Mouse (Mus musculus) fibroblast of lung, adult 2 months (primary cell): ENCODE data around the gene Cyb5d1.
A peak's percentile ranks its signal among the peaks of the same experiment; 100 is the strongest.

Experiments
- DNase-seq: peaks from one replicate; pipeline ENCODE4 v3.0.0-alpha.2; 2011; ENCODE audit warnings: low read depth

The Cyb5d1 gene

DNA sequence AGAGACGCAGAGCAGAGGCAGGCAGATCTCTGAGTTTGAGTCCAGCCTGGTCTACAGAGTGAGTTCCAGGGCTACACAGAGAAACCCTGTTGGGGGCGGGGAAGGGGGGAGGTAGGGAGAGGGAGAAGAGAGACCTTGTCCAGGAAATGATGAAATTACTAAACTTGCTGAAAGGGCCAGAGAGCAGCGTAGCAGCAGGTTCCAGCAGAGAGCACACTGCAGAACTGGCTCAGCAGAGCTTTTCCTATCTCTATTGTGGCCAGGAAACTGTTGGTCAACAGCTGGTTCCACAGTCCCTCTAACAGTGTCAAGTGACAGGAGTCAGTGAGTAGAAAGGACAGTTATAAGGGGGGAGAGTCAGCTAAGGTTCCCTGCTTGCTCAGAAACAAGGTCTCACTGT is 15.8 kb downstream of the Cyb5d1 start:
- no peak for DNase-seq

DNA sequence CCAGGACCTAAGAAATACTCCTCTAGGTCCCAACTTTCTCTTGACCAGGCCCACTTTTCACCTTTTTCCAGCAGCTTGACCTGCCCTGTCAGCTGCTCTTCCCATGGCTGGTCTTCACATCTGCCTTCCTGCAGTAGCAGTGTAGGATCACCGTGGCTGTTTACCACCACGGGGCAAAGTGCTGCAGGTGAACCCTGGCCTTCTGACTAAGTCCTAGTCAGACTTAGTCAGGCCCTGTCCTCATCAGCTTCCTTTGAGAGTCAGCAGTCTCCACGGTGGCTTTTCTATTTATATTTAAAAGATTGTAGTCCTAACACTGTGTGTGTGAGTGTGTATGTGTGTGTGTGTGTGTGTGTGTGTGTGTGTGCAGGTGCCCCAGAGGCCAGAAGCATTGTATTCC is 17.7 kb downstream of the Cyb5d1 start:
- no peak for DNase-seq

DNA sequence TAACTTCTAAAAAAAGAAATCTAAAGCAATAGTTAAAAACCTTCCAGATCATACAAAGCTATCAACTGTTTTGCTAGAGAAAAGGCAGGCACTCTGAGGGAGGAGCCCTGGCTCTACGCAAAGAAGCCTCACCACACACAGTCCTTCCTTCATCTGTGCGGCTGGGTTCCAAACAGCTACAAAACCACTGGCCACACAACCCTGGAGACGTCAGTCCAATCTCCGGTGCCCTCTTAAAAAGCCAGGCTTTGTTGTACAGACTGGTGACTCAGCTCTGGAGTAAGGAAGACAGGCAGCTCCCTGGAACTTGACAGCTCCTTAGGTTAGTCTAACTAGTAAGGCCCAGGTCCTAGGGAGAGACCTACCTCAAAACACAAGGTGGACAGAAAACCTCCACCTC is 19.8 kb downstream of the Cyb5d1 start:
- no peak for DNase-seq

DNA sequence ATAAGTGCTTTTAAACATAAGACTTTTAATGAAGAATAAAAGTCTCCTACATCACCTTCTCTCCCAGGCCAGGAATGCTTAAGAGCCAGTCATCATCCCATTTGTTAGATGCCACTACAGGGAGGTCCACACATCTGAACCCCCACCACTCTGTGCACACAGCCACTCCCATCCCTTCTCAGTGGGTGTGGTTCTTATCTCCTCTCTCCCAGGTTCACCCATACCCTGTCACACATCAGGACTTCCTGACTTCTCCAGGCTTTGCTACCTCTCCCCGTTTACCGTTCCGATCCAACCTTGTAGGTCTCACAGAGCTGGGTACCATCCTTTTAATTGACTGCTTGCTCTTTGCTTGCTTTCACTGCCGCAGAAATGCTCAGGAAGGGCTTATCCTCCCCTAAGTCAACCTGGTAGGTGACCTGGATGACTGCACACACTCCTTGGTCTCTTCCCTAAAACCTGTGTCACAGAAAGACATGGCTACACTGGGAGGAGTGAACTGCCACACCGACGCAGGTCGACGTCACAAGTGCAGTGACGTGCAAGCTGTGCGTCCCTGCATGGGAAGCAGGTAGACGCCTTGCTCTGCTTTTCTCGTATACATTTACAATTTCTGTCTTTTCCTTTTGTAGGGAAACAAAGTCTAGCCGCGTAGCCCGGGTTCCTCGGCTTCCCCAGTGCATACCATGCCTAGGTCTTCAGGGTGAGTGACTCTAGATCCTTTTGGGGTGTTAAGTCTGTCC is 22.0 kb downstream of the Cyb5d1 start:
- DNase-seq: no peak

DNA sequence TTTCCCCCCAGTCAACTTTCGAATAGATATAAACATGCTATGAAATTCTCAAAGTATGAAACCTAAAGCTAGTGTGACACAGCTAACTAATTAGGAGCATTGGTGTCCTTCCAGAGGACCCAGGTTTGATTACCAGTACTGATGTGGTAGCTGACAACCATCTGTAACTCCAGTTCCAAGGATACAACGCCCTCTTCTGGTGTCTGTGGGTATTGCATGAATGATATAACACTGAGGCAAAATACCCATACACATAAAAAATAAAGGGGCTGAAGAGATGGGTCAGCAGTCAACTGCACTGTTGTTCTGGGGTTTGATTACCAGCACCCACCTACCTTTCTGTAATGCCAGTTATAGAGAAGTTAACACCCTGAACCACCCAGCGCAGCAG is 22.7 kb downstream of the Cyb5d1 start:
- DNase-seq: no peak

DNA sequence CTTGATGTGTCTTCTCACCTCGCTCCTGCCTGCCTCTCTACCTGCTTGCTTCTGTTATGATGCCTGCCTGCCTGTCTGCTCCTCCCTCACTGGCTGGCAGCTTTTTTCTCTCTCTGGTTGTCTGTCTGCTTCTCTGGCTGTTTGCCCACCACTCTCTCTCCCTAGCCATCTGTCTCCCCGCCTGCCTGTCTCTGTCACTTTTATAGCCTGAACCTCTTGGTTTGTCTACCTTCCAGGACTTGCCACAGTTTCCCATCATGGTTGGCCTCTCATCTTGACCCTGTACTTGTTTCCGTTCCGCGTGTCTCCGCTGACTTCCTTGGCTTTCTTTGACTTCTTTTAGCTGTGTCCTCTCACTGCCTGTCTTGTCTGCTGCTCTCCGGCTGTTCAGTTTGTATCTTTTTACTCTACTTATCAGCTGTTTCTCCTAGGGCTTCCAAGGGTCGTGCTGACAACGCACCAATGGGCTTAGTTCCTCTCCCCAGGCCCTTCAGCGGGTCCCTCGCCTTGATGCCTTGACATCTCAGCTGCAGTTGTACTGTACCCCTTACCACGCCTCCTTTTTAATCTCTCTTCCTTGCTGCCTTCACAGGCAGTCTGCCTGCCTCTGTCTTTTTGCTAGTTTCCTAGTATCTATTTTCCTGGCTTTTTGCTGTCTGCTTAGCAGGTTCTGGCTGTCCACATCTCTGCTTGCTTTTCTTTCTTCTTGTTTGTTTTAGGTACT is 23.2 kb downstream of the Cyb5d1 start:
- DNase-seq: no peak

DNA sequence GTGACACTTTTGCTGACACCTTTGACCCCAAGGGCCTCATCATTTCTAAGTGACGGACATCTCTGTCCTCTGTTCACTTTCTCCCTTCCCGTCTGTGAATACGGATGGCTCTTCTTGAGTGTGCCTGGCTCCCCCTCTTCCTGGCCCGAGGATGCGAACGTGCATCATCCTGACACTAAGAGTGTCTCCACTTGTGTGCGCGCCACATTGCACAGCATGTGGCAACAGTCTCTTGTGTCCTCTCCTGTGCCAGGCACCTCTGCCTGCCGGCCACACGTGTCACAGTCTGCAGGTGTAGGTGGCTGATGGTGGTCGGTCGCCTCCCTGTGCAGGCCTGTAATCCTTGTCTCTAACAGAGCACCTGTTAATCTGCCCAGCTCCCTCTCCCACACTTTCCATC is 23.8 kb downstream of the Cyb5d1 start:
- no peak for DNase-seq

DNA sequence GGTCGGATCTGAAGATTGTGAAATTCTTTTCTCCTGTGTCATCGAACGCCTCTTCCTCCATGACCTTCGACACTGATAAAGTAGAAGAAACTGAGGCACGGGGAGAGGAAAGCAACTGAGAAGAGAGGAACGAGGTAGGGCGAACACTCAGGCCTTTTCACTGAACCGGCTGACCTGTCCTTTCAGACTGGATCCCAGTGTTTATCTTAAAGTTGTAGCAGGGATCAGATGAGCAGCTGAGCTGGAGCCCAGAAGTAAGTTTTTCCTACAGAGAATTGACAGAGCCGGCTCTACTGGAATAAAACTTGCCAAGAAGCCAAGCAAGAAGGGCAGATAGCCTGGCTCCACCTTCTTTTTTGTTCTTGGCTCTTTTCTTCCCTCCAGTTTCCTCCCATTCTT is 24.6 kb downstream of the Cyb5d1 start:
- no peak for DNase-seq

DNA sequence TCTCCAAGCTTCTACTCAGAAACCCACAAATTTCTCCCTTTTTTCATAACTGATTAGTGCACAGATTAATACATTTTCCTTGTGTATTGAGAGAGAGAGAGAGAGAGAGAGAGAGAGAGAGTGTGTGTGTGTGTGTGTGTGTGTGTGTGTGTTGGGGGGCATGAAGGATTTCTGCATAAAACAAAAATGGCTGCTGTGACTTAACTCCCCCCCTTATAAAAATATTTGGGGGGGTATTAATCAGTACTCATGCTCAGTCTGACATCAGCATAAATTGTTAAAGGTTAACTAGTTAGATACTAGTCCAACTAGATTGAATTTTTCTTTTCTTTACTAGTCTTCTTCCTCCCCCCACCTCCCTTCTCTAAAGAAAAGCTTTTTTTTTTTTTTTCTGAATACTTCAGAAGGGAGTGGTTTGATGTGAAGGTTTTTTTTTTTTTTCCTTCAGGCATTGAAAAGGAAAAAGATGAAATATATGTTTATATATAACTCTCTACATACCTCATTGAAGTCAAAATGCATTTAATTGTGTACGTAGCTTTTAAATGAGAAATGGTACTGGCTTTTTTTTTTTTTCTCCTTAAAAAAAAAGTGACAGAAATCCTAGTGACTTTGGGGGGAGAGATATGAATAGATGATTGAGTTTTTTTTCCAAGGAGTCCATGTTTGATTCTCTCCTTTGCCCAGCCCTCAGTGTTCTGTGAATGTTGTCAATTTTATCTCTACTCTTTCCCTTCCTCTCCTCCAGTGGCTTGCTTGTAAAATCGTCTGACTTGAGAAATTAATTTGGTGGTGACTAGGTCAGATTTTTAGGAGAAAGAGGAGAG is 25.2 kb downstream of the Cyb5d1 start:
- no peak for DNase-seq

DNA sequence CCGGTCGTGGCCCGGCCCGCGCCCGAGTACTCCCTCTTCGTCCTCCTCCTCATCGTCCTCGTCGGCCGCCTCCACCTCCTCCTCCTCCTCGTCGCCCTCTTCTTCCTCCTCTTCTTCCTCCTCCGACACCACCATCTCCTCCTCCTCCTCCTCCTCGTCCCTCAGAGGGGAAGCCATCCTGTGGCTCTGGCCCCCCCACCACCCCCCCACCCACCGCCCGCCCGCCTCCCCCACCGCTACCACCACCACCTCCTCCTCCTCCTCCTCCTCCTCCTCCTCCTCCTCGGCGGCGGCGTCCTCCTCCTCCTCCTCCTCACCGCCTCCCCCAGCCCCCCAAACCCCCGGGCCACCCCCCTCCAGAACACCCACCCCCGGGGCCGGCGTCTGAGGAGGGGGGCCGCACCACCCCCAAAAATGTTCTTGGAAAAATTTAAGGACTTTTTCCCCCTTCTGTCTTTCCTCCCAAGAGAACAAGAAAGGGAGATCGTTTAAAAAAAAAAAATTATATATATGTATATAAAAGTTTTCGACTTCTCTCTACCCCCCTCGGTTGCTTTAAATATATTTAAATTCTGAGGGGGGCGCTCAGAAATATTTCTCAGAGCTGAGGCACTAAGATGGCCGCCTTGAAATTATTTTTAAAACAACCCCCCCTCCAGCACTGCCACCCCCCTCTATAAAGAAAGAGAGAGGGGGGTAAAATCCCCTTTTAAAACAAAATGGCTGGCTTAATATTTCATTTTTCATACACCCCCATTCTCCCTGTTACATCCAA is 26.0 kb downstream of the Cyb5d1 start, which contains the start of gene Chd3:
Chd3 (minus strand) TSS at position 192 of the 775 bp plus-strand sequence.
- DNase-seq: no peak

DNA sequence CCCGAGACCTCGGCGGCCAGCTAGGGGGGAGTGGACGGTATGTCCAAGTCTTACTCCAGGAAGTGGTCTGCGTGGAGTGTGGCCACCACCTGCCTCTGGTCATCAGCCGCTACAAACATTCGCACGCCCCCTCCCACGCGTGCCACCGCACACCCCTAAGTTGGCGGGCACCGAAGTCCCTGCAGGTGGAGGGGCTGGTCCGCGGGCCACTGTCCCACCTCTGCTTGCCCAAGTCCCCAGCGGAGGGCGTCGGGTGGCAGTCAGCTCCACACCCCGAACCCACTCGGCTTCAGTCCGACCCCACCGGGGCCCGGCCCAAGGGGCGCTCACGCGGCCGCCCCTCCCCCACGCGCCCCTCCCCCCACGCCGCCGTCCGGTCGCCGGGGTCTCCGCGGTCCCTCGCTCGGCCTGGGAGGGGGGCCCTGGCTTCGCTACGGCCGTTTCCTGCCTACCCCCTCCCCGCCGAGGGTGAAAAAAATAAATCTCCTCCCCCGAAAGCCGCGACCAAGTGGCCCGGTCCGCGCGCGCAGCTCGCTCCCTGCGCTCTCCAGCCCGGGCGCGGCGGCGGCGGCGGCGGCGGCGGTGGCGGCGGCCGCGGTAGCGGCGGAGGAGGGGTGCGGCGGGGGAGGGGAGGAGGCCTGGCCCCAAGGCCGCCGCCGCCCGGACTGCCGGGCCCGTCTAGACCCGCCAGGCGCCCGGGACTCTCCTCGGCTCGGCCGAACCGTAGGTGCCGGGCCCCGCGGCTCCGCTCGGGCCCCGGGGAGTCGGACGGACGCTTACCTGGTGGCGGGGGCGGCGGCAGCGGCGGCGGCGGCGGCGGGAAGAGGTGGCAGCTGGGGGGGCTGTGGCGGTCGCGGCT is 26.8 kb downstream of the Cyb5d1 start:
- DNase-seq: no peak

DNA sequence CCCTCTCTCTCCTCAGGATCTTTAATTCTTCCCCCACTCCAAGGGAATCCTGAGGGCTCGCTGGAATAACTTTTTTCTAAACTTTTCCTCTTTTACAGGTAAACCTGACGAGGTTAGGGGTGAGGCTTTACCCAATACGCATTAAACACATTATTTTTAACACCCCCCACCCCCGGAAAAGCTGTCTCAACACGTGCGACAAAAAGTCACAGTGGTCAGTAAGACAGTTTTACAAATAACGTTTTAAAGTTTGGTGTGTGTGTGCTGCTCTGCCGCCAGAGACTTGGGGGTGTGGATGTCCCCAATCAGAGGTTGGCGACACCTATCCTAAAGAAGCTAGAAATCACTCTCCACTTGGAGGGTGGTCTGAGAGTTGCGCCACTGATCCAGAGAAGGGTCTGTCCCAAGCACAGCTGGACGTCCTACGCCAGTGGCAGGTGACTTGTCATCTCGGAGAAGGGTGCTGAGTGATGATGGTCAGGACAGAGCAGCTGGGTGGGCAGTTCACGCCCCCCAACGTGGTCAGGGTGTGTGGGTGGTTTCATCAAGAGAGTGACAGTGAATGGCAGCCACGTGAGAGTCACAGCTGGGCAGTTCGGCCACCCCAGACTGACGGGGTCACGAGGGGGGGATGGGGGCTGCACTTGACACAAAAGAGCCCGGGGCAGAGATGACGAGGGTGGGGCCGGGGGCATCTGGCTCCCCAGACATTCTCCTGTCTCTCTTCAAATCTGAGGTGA is 27.6 kb downstream of the Cyb5d1 start:
- DNase-seq: no peak

DNA sequence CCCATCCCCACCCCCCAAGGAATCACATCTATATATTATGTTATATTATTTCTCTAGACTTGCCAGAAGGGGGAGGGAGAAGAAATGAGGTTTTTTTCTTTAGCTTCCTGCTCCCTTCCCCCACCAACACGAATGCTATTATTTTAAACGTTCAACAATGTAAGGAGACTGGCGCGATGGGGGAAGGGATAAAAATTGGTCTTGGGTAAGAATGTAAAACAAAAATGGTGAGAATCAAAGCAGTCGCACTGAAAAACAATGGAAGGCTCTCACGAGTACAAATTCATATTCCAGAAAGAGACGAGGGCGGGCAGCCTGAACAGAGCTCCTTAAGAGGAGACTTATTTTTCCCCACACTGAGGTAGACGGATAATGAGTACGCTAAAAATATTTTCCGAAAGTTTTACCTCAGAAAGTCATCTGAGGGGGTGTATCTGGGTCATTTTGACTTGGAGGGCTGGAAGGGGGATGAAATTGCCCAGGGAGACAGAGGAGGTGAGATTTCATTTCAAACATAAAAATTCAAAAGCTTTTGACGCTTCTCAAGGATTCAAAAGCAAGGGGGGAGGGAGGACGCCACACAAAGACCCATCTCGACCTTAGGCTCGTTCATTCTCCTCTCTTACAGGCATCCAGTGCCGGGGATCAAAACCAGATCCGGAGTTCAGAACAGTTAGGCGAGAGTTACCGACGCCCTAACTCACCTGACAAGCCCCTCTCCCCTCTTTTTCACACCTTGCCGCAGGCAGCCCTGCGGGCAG is 28.4 kb downstream of the Cyb5d1 start:
- no peak for DNase-seq

DNA sequence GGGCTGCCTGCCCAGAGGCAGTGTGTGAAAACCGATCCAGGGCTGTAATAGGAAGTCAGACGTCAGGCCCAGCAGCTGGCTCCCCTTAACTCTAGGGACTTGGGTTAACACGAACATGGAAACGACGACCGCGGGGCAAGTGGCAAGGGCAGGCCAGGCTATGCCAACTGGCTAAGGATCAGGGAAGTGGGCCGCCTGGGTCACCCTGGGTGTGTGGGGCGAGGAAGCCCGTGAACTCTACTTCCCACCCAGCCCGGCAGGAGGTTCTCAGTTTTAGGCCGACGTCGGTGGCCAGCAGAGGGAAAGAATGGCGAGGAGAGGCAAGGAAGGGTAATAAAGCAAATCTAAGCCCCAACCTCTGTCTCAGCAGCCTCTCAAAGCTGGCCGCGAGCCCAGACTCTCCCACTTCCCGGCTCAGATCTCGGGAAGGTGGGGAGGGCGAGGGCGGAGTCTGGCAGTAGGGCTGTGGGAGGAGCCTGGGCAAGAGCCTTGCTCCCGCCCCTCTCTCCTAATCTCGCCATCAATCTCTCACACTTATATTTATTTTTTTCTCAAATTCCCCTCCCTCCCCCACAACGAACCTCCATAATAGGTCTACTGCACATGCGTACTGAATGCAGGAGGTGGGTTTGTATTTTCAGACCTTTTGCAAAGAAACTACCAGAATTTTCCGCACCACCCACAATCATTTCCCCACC is 29.1 kb downstream of the Cyb5d1 start:
- peak; percentile 87 for DNase-seq

DNA sequence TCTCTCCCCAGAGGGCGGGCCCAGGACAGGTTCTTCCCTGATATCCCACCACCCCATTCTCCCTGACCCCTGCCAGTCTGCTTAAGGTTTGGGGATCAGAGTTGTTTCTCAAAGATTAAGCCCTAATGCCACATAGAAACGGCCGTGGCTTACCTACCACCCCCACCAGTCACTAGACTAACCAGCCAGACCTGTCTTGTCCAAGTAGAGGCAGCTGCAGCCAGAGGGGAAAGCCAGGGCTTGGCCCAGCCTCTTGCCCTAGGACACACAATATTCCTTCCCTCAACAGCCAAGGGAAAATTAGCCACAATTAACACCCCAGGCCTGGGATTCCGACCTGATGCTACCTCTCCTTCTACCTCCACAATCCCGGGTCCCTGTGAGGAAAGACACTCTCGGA is 29.7 kb downstream of the Cyb5d1 start:
- DNase-seq: no peak

DNA sequence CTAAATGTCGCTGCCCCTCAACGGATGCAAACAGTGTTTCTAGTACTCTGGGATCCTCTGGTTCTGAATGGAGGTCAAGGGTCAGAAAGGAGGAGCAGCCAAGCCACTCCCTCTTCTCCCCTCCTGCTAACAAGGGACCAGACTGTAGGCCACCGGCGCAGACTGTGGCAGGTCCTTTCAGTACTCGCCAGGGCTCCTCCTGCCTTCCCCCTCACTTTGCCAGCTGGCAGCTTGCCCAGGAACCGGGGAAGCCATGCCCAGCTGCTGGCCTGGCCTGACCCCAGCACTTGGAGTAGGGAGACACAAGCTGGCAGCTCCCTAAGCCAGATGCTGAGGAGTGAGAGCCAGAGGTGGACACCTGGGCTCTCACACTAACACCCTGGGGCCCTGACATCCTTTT is 30.5 kb downstream of the Cyb5d1 start:
- DNase-seq: peak; percentile 80

DNA sequence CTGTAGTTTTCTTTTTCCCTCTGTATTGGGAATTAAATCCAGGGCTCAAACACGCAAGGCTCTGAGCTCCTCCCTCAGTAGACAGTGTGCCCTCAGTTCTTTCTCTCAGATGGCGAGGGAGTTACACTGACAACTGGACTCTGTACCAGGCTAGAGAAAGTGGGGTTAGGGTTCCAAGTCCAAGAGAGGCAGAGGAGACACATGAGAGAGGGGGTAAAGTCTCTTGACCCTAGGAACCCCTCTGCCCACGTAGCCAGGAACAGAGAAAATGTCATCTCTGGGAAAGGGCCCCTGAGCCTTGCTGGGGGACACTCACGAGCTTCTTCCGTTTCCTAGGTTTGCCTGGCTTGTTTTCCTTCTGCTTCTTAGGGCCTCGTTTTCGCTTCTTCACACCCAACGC is 31.1 kb downstream of the Cyb5d1 start:
- DNase-seq: no peak

DNA sequence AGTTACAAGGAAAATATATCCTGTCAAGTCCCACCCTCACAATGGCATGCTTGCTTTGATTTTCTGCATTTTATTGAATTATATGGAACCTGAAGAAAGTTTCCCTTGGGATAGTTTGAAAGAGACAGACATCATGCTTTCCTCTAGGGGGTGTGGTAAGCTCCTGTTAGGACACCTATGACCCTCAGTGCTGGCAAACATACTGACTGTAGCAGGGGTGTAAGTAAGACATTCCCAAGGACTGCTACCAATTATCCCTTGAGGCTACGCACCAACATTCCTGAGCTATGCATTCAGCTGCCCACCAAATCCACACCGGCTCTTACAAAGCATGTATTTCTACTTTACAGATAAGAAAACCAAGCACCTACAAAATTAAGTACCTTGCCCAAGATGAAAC is 33.0 kb downstream of the Cyb5d1 start:
- DNase-seq: no peak

DNA sequence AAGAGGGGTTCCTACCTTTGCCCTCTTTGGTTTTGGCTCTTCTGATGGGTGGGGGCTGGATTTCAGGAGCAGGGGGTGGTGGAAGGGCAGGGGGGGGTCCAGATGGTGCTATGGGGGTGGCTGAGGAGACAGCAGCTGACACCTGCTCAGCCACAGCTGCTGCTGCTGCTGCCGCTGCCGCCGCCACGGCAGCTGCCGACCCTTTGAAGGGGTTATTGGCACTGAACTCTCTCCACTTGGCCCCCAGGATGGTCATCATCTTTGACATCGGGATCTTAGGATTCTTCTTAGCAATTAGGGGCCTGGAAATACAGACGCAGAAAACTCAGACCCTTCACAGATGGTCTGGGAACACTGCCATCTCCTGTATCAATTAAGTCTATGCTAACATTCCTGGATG is 33.4 kb downstream of the Cyb5d1 start:
- no peak for DNase-seq
